Mouse (Mus musculus) stomach, postnatal 0 days (tissue): ENCODE measurements around the gene Nthl1.

Source experiments
- CTCF ChIP-seq: IDR thresholded peaks from 2 replicates; pipeline ENCODE4 v1.5.1; 2016; ENCODE audit warnings: antibody characterized with exemption, low read depth, mild to moderate bottlenecking, moderate library complexity
- EP300 ChIP-seq: optimal IDR thresholded peaks from 2 replicates; pipeline ENCODE3; 2016; ENCODE audit warnings: antibody characterized with exemption

DNA sequence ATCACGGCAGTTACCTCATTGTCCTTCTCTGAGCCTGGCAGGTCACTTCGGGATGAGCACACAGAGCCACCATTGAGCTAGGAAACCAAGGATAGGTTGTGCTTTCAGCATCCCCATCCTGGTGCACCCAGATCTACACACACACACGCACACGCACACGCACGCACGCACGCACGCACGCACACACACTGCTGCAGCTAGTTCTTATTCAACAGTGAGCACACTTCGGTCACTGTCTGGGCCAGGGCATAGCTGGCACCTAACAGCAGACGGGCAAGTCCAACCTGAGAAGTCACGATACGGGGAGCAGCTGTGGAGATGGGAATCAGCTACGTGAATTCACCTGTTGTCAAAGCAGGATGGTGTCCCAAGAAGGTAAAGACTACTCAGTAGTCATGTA, 8.1 kb downstream of the Nthl1 start:
- TF ChIP-seq EP300: no peak
- no peak for TF ChIP-seq CTCF
